Mouse (Mus musculus) heart, postnatal 10 days (tissue): ENCODE data around the gene Trpm4. TPM values are rescaled to one million over a fixed set of nuclear protein-coding genes. Genes with fewer than 3 reads are reported as not detected.
A peak's percentile ranks its signal among the peaks of the same experiment; 100 is the strongest.

Source experiments
- DNase-seq, 2 experiments: peaks; one replicate each; pipeline ENCODE4 v3.0.0; 2021
- intact Hi-C: fragments of 180-260 bp; cut with DNase I; formaldehyde crosslinking; loops from one replicate; pipeline ENCODE4 v1.15.1; 2025
- total RNA-seq, 2 experiments: library from RNA; stranded (reverse); gene quantifications; 2 replicates each; pipeline ENCODE4 v1.2.3; 2021

Trpm4 gene
- total RNA-seq, 2 experiments from 2014 or later = 21.0 to 26.1 TPM

GRCm38 (mm10) chr7:45313495-45313894, 20.1 kb downstream of the Trpm4 start:
- intact Hi-C loops = no loop called here

GRCm38 (mm10) chr7:45312686-45313453, 20.7 kb downstream of the Trpm4 start:
- intact Hi-C loops = no loop called here
- DNase-seq = no peak

More at GRCm38 (mm10) chr7:45313495-45313894, 20.1 kb downstream of the Trpm4 start:
- DNase-seq = no peak

- intact Hi-C loops = no loop called here
- no peak for DNase-seq
These were observed 21.6 kb downstream of the Trpm4 start for GRCm38 (mm10) chr7:45312023-45312422.

GRCm38 (mm10) chr7:45309455-45309854, 24.1 kb downstream of the Trpm4 start:
- intact Hi-C loops = loop anchor here (2.0 kb wide), 1 partner anchor 31 kb away; no protein-coding TSS in a partner anchor
- DNase-seq = peak; percentile 51 to 75

GRCm38 (mm10) chr7:45308551-45309240, 24.9 kb downstream of the Trpm4 start:
- no peak for DNase-seq
- intact Hi-C loops = loop anchor here (2.0 kb wide), 1 partner anchor 32 kb away; no protein-coding TSS in a partner anchor

GRCm38 (mm10) chr7:45305275-45305674, 28.3 kb downstream of the Trpm4 start:
- intact Hi-C loops = no loop called here
- peak; percentile 38 to 79 for DNase-seq

- no peak for DNase-seq
- intact Hi-C loops = loop anchor here (5.0 kb wide), 1 partner anchor 142 kb away; no protein-coding TSS in a partner anchor
These were observed 28.7 kb downstream of the Trpm4 start for GRCm38 (mm10) chr7:45304869-45305268.

GRCm38 (mm10) chr7:45302626-45303025, 31.0 kb downstream of the Trpm4 start:
- intact Hi-C loops = loop anchor here (5.0 kb wide), 1 partner anchor 145 kb away; no protein-coding TSS in a partner anchor
- no peak for DNase-seq

GRCm38 (mm10) chr7:45300270-45300669, 33.3 kb downstream of the Trpm4 start:
- intact Hi-C loops = loop anchor here (2.0 to 5.0 kb wide), 2 partner anchors 95 to 147 kb away; partner anchors contain the start of gene Snrnp70
- DNase-seq = peak; percentile 74 to 82

- intact Hi-C loops = loop anchor here (2.0 to 5.0 kb wide), 6 partner anchors 25 to 217 kb away; partner anchors contain the start of genes Slc17a7 and Snrnp70
- peak; percentile 70 to 82 for DNase-seq
These were observed 33.8 kb downstream of the Trpm4 start for GRCm38 (mm10) chr7:45299752-45300151.

- intact Hi-C loops = loop anchor here (5.0 kb wide), 2 partner anchors 50 to 215 kb away; no protein-coding TSS in a partner anchor
- DNase-seq = no peak
These were observed 36.0 kb downstream of the Trpm4 start for GRCm38 (mm10) chr7:45297563-45297962.

- intact Hi-C loops = loop anchor here (5.0 kb wide), 2 partner anchors 49 to 214 kb away; no protein-coding TSS in a partner anchor
These were observed 37.0 kb downstream of the Trpm4 start for GRCm38 (mm10) chr7:45296626-45297025.

GRCm38 (mm10) chr7:45286486-45286885, 47.1 kb downstream of the Trpm4 start:
- DNase-seq = no peak
- intact Hi-C loops = no loop called here

More at GRCm38 (mm10) chr7:45296626-45297025, 37.0 kb downstream of the Trpm4 start:
- DNase-seq = no peak

GRCm38 (mm10) chr7:45277136-45277760, 56.3 kb downstream of the Trpm4 start, which contains the start of gene Slc6a21:
Gene Slc6a21 (plus strand): TSS chr7:45277513.
- peak; percentile 77 to 87 for DNase-seq
- intact Hi-C loops = no loop called here

- no peak for DNase-seq
- intact Hi-C loops = loop anchor here (2.0 kb wide), 1 partner anchor 25 kb away; no protein-coding TSS in a partner anchor
These were observed 59.9 kb downstream of the Trpm4 start for GRCm38 (mm10) chr7:45273672-45274071.

- DNase-seq = no peak
- intact Hi-C loops = no loop called here
These were observed 60.7 kb downstream of the Trpm4 start for GRCm38 (mm10) chr7:45272786-45273412.

- intact Hi-C loops = no loop called here
- DNase-seq = no peak
These were observed 68.1 kb downstream of the Trpm4 start for GRCm38 (mm10) chr7:45265518-45265917.

- no peak for DNase-seq
- intact Hi-C loops = no loop called here
These were observed 69.2 kb downstream of the Trpm4 start for GRCm38 (mm10) chr7:45264348-45264747.

- DNase-seq = no peak
- intact Hi-C loops = no loop called here
These were observed 70.5 kb downstream of the Trpm4 start for GRCm38 (mm10) chr7:45263006-45263607.

- intact Hi-C loops = no loop called here
- DNase-seq = peak; percentile 34 to 35
These were observed 71.3 kb downstream of the Trpm4 start for GRCm38 (mm10) chr7:45262266-45262665.
